Mouse (Mus musculus): ENCODE measurements at regions not wholly inside any gene's neighbourhood (a gene's known extent, or its start where the extent isn't known, plus 50 kb on each side); places are given as distances from the start of the nearest gene placed in this dataset.

DNA sequence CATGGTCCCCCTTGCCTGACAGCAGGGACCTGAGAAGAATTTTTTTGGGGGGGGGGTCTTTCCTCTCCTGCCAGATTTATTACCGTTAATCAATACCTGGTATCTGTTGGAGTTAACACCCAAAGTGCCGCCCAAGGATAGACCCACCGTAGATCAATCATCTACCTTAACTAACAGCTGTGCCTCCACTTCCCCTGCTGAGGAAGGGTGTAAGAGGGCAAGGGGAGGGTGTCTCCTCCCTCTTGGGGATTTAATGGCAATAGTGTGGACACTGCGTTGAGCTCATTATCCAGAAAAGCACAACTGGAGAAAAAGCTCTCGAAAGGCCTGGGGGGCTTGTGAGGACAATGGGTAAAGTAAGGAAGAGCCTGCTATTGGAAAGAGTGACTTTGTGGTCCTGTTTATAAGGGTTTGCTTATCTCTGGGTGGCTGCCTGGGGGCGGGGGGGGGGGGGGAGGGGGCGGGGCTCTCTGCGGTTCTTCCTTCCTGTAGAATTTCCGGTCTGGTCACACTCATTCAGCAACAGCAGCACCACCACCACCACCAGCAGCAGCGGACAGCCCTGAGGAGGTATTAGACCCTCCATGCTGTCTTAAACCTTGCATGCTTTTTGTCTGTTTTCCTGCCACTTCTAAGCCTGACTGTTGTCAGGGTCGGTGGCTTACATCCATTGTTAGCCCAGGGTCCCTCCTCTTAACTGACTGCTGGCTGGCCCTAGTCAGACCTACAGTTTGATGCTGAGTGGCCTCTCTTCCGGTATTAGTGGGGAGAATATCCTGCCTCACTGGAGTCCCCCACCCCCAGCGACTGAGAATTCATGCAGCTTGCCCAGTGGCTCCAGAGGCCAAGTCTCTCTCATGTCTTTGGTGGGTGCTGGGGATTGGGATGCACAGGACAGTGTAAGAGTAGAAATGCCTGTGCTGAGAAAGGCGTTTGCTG is 138.0 kb upstream of the Lemd2 start:
- H3K4me1 ChIP-seq (ENCODE audit: control insufficient read depth, insufficient read depth, low read length): no peaks in the 10 kb centered on the region
- no peak for TF ChIP-seq CTCF (IDR thresholded peaks at IDR 0.05; ENCODE audit: borderline replicate concordance, insufficient read depth, low read length)
- no peak for TF ChIP-seq POLR2A (IDR thresholded peaks at IDR 0.05; ENCODE audit: low read depth, low read length)

DNA sequence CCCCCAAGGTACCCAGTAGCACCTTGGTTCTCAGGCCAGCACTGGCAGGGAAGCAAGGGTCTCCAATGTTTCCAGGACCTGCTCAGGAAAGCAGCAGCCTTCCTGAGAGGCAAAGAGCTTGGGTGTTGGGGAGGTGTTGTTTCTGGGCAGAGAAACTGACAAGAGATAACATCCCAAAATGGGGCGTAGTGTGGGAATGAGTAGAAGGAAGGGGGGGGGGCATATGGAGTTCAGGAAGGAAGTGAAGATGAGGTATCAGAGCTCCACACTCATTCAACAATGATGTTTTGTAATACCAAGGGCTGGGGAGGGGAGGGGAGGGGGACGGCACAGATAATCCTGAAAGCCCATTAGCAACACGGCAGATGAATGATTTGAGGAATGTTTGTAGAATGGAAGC is 135.6 kb upstream of the Lemd2 start:
- TF ChIP-seq CTCF (IDR thresholded peaks at IDR 0.05; ENCODE audit: borderline replicate concordance, insufficient read depth, low read length) (no peak), POLR2A (IDR thresholded peaks at IDR 0.05; ENCODE audit: low read depth, low read length) (no peak)
- Histone ChIP-seq H3K4me3 (ENCODE audit: insufficient read depth, low read length) (no peak overlapping the region), H3K27ac (ENCODE audit: insufficient read depth, low read length) (no peak overlapping the region), H3K4me1 (ENCODE audit: control insufficient read depth, insufficient read depth, low read length) (no peaks in the 10 kb centered on the region)

More for the DNA sequence above, 138.0 kb upstream of the Lemd2 start:
- Histone ChIP-seq H3K27ac (ENCODE audit: insufficient read depth, low read length) (no peak overlapping the region), H3K4me3 (ENCODE audit: insufficient read depth, low read length) (no peak overlapping the region)

DNA sequence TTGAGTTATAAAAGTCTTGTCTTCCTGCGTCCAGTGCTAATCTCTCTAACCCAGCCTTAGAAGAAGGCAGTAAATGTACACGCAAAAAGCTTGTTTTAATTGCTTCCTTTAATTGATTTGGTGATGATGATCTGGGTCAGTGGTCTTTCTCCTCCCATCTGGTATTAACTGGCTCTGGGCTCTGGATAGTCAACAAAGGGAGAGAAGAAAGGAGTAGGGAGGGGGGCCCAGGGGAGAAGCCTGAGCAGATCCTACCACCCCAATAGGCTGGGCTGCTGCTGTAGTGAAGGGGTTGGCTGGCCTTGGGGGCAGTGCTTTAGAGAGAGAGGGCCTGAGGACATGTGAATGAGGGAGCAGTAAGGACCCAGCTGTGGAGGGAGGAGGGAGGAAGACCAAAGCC is 135.0 kb upstream of the Lemd2 start:
- TF ChIP-seq CTCF (IDR thresholded peaks at IDR 0.05; ENCODE audit: borderline replicate concordance, insufficient read depth, low read length): no peak
- TF ChIP-seq POLR2A (IDR thresholded peaks at IDR 0.05; ENCODE audit: low read depth, low read length): no peak

DNA sequence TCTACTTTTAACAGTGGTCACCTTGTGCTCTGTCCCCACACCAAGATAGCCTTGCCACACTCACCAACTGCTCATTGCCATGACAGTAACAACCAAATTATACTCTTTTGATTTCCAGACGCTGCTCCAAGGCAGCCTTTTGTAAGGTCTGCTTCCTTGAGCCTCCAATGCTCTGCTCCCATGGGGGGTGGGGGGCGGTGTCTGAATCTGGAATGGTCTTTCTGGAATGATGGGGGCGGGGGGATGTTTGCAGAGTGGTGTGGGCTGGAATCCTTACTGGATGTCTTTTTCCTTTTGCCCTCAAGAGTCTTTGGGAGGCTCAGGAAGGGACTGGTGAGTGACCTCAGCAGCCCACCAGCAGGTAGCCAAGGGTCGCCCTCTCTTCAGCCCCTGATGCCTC is 131.4 kb upstream of the Lemd2 start:
- no peak overlapping the region for H3K4me3 ChIP-seq (ENCODE audit: insufficient read depth, low read length)
- no peaks in the 10 kb centered on the region for H3K4me1 ChIP-seq (ENCODE audit: control insufficient read depth, insufficient read depth, low read length)
- no peak overlapping the region for H3K27ac ChIP-seq (ENCODE audit: insufficient read depth, low read length)
- TF ChIP-seq POLR2A (IDR thresholded peaks at IDR 0.05; ENCODE audit: low read depth, low read length) (no peak), CTCF (IDR thresholded peaks at IDR 0.05; ENCODE audit: borderline replicate concordance, insufficient read depth, low read length) (no peak)

More for the DNA sequence above, 135.0 kb upstream of the Lemd2 start:
- Histone ChIP-seq H3K4me1 (ENCODE audit: control insufficient read depth, insufficient read depth, low read length) (no peaks in the 10 kb centered on the region), H3K27ac (ENCODE audit: insufficient read depth, low read length) (no peak overlapping the region), H3K4me3 (ENCODE audit: insufficient read depth, low read length) (no peak overlapping the region)

DNA sequence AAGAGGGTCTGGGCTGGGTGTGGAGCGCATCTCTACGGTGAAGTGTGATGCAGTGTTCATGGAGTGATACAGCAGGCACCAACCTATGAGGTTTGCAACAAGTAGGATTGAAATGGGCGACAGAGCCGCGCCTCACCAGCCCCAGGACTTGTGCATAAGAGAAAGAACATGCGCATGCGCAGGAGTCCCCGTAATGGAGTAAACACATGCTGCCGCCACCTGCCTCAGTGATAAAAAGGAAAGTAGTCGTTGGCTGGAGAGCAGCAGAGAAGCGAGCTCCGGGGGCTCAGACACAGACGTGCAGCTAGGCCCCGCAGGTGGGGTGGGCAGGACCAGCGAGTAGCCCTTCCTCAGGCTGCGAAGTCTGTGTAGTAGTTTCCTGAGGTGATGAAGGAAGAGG is 129.3 kb upstream of the Lemd2 start:
- Histone ChIP-seq H3K4me1 (ENCODE audit: control insufficient read depth, insufficient read depth, low read length) (no peaks in the 10 kb centered on the region), H3K27ac (ENCODE audit: insufficient read depth, low read length) (no peak overlapping the region), H3K4me3 (ENCODE audit: insufficient read depth, low read length) (no peak overlapping the region)
- no peak for TF ChIP-seq POLR2A (IDR thresholded peaks at IDR 0.05; ENCODE audit: low read depth, low read length)
- TF ChIP-seq CTCF (IDR thresholded peaks at IDR 0.05; ENCODE audit: borderline replicate concordance, insufficient read depth, low read length): no peak

DNA sequence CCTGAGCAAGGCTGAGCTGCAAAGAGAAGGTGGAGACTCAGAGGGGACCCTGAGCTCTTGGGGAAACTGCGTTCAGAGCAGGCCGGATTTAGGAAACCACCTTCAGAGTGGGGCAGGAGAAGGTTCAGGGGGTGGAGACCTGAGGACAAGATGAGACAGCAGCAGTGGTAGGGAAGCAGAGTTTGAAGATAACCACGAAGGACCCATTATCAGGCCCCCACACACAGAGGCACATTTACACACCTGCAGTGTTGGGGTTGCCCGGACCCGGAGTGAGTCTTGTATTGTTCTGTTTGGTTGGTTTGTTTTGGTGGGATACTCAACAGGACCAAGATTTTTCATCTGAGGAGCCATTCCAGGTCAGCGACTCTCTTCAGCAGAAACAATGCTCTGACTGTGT is 128.9 kb upstream of the Lemd2 start:
- no peak for TF ChIP-seq CTCF (IDR thresholded peaks at IDR 0.05; ENCODE audit: borderline replicate concordance, insufficient read depth, low read length)
- TF ChIP-seq POLR2A (IDR thresholded peaks at IDR 0.05; ENCODE audit: low read depth, low read length): no peak
- H3K4me1 ChIP-seq (ENCODE audit: control insufficient read depth, insufficient read depth, low read length): no peaks in the 10 kb centered on the region
- H3K4me3 ChIP-seq (ENCODE audit: insufficient read depth, low read length): no peak overlapping the region
- H3K27ac ChIP-seq (ENCODE audit: insufficient read depth, low read length): no peak overlapping the region

DNA sequence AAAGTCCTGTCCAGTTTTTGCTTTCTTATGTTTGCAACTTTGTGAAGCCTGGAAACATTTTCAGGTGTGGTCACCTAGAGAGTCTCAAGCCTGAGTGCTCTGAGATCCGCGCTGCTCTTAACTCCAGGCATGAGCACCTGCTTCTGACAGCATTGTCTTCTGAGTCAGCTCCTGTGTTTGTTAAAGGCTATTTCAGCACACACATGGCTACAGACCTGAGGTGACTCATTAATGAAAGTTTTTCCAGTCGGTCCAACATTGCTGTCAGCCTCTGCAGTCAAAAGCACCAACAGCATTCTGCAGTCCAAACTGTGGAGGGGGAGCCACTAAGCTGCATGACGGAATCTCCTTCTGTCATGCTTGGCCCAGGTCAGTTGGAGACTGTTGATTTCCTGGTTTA is 127.8 kb upstream of the Lemd2 start:
- TF ChIP-seq CTCF (IDR thresholded peaks at IDR 0.05; ENCODE audit: borderline replicate concordance, insufficient read depth, low read length): no peak
- TF ChIP-seq POLR2A (IDR thresholded peaks at IDR 0.05; ENCODE audit: low read depth, low read length): no peak
- H3K4me3 ChIP-seq (ENCODE audit: insufficient read depth, low read length): no peak overlapping the region
- no peak overlapping the region for H3K27ac ChIP-seq (ENCODE audit: insufficient read depth, low read length)
- H3K4me1 ChIP-seq (ENCODE audit: control insufficient read depth, insufficient read depth, low read length): no peaks in the 10 kb centered on the region

DNA sequence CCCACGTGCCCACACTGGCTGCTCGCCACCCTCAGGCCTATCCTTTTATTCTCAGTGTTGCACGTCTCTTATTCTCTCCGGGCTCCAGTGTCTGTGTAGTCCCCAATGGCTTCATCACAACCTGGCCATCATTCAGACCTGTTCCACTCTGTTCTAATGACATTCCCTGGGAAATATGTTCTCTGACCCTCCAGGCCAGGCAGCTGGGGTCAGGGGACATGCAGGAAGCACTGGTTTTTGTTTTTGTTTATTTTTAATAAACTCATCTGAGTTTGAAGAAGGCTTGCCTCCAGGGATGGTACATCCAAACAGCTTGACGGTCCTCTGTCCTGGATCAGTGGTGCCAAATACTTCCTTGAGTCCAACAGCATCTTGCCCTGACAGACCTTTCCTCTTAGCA is 127.4 kb upstream of the Lemd2 start:
- Histone ChIP-seq H3K4me1 (ENCODE audit: control insufficient read depth, insufficient read depth, low read length) (no peaks in the 10 kb centered on the region), H3K4me3 (ENCODE audit: insufficient read depth, low read length) (no peak overlapping the region), H3K27ac (ENCODE audit: insufficient read depth, low read length) (no peak overlapping the region)
- TF ChIP-seq CTCF (IDR thresholded peaks at IDR 0.05; ENCODE audit: borderline replicate concordance, insufficient read depth, low read length): no peak
- no peak for TF ChIP-seq POLR2A (IDR thresholded peaks at IDR 0.05; ENCODE audit: low read depth, low read length)

DNA sequence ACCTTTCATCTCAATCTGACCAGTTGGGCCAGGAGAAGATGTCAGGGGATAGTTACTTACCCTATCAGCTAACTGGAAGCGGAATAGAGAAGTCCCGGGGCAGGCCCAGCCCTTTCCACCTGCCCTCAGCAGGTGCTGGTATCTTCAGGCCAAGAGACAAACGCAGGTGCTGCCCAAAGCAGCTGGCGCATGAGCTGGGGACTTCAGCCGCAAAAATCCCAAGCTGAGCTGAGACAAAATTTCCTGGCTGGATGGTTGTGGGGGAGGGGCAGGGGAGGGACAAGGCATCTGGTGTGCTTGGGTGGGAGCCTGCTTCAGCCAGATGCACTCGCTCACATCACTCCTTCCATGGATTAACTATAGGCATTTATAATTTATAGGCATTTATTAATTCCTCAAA is 125.5 kb upstream of the Lemd2 start:
- no peak for TF ChIP-seq POLR2A (IDR thresholded peaks at IDR 0.05; ENCODE audit: low read depth, low read length)
- no peak for TF ChIP-seq CTCF (IDR thresholded peaks at IDR 0.05; ENCODE audit: borderline replicate concordance, insufficient read depth, low read length)
- Histone ChIP-seq H3K4me1 (ENCODE audit: control insufficient read depth, insufficient read depth, low read length) (no peaks in the 10 kb centered on the region), H3K27ac (ENCODE audit: insufficient read depth, low read length) (no peak overlapping the region), H3K4me3 (ENCODE audit: insufficient read depth, low read length) (no peak overlapping the region)

DNA sequence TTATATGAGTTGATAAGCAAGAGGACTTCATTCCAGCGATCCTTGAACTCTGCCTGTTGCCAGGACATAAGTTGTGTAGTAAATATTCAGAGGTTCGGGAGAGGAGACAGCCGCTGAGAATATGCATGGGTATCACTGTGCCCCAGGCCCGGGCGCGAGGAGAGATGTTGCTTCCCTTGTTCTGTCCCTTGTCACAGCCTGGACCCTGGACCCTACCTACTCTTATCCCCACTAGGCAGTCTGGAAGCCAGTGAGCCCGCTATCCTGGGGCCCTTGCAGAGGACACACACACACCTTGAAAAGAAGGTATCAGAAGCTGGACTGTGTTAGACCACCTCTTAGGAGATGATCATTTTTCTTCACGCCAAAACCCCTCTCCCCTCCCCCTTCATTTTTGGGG is 124.9 kb upstream of the Lemd2 start:
- no peak for TF ChIP-seq POLR2A (IDR thresholded peaks at IDR 0.05; ENCODE audit: low read depth, low read length)
- TF ChIP-seq CTCF (IDR thresholded peaks at IDR 0.05; ENCODE audit: borderline replicate concordance, insufficient read depth, low read length): no peak
- no peak overlapping the region for H3K27ac ChIP-seq (ENCODE audit: insufficient read depth, low read length)

More for the DNA sequence above, 124.9 kb upstream of the Lemd2 start:
- no peak overlapping the region for H3K4me3 ChIP-seq (ENCODE audit: insufficient read depth, low read length)
- H3K4me1 ChIP-seq (ENCODE audit: control insufficient read depth, insufficient read depth, low read length): no peaks in the 10 kb centered on the region

Measured in embryonic fibroblast, embryonic 13.5 days (primary cell).